Mouse (Mus musculus): ENCODE measurements at regions not wholly inside any gene's neighbourhood (a gene's known extent, or its start where the extent isn't known, plus 50 kb on each side); places are given as distances from the start of the nearest gene placed in this dataset.

- 60% methylated on average over 5 of the region's 5 CpGs for WGBS
- Histone ChIP-seq H3K36me3 (ENCODE audit: insufficient read depth, low read length) (no peaks in the 10 kb centered on the region), H3K4me1 (replicated peaks; ENCODE audit: insufficient read depth, low read length) (no peaks in the 10 kb centered on the region), H3K4me2 (ENCODE audit: low read length) (no peak overlapping the region), H3K9me3 (replicated peaks; ENCODE audit: low read length) (no peaks in the 10 kb centered on the region), H3K27ac (no peak overlapping the region), H3K4me3 (replicated peaks; ENCODE audit: low read depth, low read length) (no peak overlapping the region), H3K9ac (ENCODE audit: low read depth, low read length) (no peak overlapping the region), H3K27me3 (ENCODE audit: insufficient read depth, low read length) (no peaks in the 10 kb centered on the region)
- ATAC-seq (replicated peaks; ENCODE audit: low FRiP score, low read depth), result no peak
- TF ChIP-seq CTCF (IDR thresholded peaks at IDR 0.05; ENCODE audit: low read depth), result no peak
- peak; percentile 4 for DNase-seq (ENCODE audit: low spot score)
Observed at GRCm38 (mm10) chr1:183947066-183947465, 66.0 kb upstream of the Dusp10 start.

- Histone ChIP-seq H3K27ac (no peak overlapping the region), H3K4me2 (ENCODE audit: low read length) (no peak overlapping the region), H3K36me3 (ENCODE audit: insufficient read depth, low read length) (no peaks in the 10 kb centered on the region), H3K9ac (ENCODE audit: low read depth, low read length) (no peak overlapping the region), H3K4me1 (replicated peaks; ENCODE audit: insufficient read depth, low read length) (no peaks in the 10 kb centered on the region), H3K9me3 (replicated peaks; ENCODE audit: low read length) (no peaks in the 10 kb centered on the region), H3K4me3 (replicated peaks; ENCODE audit: low read depth, low read length) (no peak overlapping the region), H3K27me3 (ENCODE audit: insufficient read depth, low read length) (no peaks in the 10 kb centered on the region)
- WGBS, result 66% methylated on average over 4 of the region's 4 CpGs
- ATAC-seq (replicated peaks; ENCODE audit: low FRiP score, low read depth) (no peak), DNase-seq (ENCODE audit: low spot score) (no peak)
- TF ChIP-seq CTCF (IDR thresholded peaks at IDR 0.05; ENCODE audit: low read depth), result peak; percentile 21; the same call in 1 of the 2 replicates
Observed at GRCm38 (mm10) chr1:183949205-183949604, 63.9 kb upstream of the Dusp10 start.

- no peak for ATAC-seq (replicated peaks; ENCODE audit: low FRiP score, low read depth)
- H3K27me3 ChIP-seq (ENCODE audit: insufficient read depth, low read length), result no peaks in the 10 kb centered on the region
- H3K4me2 ChIP-seq (ENCODE audit: low read length), result no peak overlapping the region
- H3K36me3 ChIP-seq (ENCODE audit: insufficient read depth, low read length), result no peaks in the 10 kb centered on the region
- no peak for TF ChIP-seq CTCF (IDR thresholded peaks at IDR 0.05; ENCODE audit: low read depth)
- no peak overlapping the region for H3K9ac ChIP-seq (ENCODE audit: low read depth, low read length)
- no peaks in the 10 kb centered on the region for H3K9me3 ChIP-seq (replicated peaks; ENCODE audit: low read length)
- DNase-seq (ENCODE audit: low spot score), result no peak
- H3K4me3 ChIP-seq (replicated peaks; ENCODE audit: low read depth, low read length), result no peak overlapping the region
- no peak overlapping the region for H3K27ac ChIP-seq
- H3K4me1 ChIP-seq (replicated peaks; ENCODE audit: insufficient read depth, low read length), result no peaks in the 10 kb centered on the region
- 92% methylated on average over 2 of the region's 2 CpGs for WGBS
Observed at GRCm38 (mm10) chr1:183954086-183954485, 59.0 kb upstream of the Dusp10 start.

GRCm38 (mm10) chr1:183956391-183956790, 56.7 kb upstream of the Dusp10 start:
- no peaks in the 10 kb centered on the region for H3K36me3 ChIP-seq (ENCODE audit: insufficient read depth, low read length)
- ATAC-seq (replicated peaks; ENCODE audit: low FRiP score, low read depth) (no peak), DNase-seq (ENCODE audit: low spot score) (no peak)
- no peaks in the 10 kb centered on the region for H3K9me3 ChIP-seq (replicated peaks; ENCODE audit: low read length)
- no peak overlapping the region for H3K27ac ChIP-seq
- H3K9ac ChIP-seq (ENCODE audit: low read depth, low read length), result no peak overlapping the region
- H3K4me2 ChIP-seq (ENCODE audit: low read length), result no peak overlapping the region
- no peak overlapping the region for H3K4me3 ChIP-seq (replicated peaks; ENCODE audit: low read depth, low read length)
- no peak for TF ChIP-seq CTCF (IDR thresholded peaks at IDR 0.05; ENCODE audit: low read depth)
- H3K4me1 ChIP-seq (replicated peaks; ENCODE audit: insufficient read depth, low read length), result no peaks in the 10 kb centered on the region
- 80% methylated on average over 3 of the region's 3 CpGs for WGBS
- H3K27me3 ChIP-seq (ENCODE audit: insufficient read depth, low read length), result no peaks in the 10 kb centered on the region

- Histone ChIP-seq H3K36me3 (ENCODE audit: insufficient read depth, low read length) (no peaks in the 10 kb centered on the region), H3K9me3 (replicated peaks; ENCODE audit: low read length) (no peaks in the 10 kb centered on the region), H3K27me3 (ENCODE audit: insufficient read depth, low read length) (no peaks in the 10 kb centered on the region), H3K4me3 (replicated peaks; ENCODE audit: low read depth, low read length) (no peak overlapping the region), H3K9ac (ENCODE audit: low read depth, low read length) (no peak overlapping the region), H3K4me2 (ENCODE audit: low read length) (no peak overlapping the region), H3K27ac (no peak overlapping the region), H3K4me1 (replicated peaks; ENCODE audit: insufficient read depth, low read length) (no peaks in the 10 kb centered on the region)
- ATAC-seq (replicated peaks; ENCODE audit: low FRiP score, low read depth) (no peak), DNase-seq (ENCODE audit: low spot score) (no peak)
- WGBS, result 72% methylated on average over 2 of the region's 2 CpGs
- no peak for TF ChIP-seq CTCF (IDR thresholded peaks at IDR 0.05; ENCODE audit: low read depth)
Observed at GRCm38 (mm10) chr1:183961383-183961782, 51.7 kb upstream of the Dusp10 start.

- Histone ChIP-seq H3K4me3 (replicated peaks; ENCODE audit: low read depth, low read length) (no peak overlapping the region), H3K27ac (no peak overlapping the region), H3K4me1 (replicated peaks; ENCODE audit: insufficient read depth, low read length) (no peaks in the 10 kb centered on the region), H3K9me3 (replicated peaks; ENCODE audit: low read length) (no peaks in the 10 kb centered on the region), H3K4me2 (ENCODE audit: low read length) (no peak overlapping the region), H3K27me3 (ENCODE audit: insufficient read depth, low read length) (no peaks in the 10 kb centered on the region), H3K36me3 (ENCODE audit: insufficient read depth, low read length) (no peaks in the 10 kb centered on the region), H3K9ac (ENCODE audit: low read depth, low read length) (no peak overlapping the region)
- TF ChIP-seq CTCF (IDR thresholded peaks at IDR 0.05; ENCODE audit: low read depth), result no peak
- ATAC-seq (replicated peaks; ENCODE audit: low FRiP score, low read depth) (no peak), DNase-seq (ENCODE audit: low spot score) (no peak)
- WGBS, result 73% methylated on average over 2 of the region's 2 CpGs
Observed at GRCm38 (mm10) chr1:183962486-183962885, 50.6 kb upstream of the Dusp10 start.

- H3K4me2 ChIP-seq (ENCODE audit: low read length), result no peak overlapping the region
- no peaks in the 10 kb centered on the region for H3K4me1 ChIP-seq (replicated peaks; ENCODE audit: insufficient read depth, low read length)
- H3K27me3 ChIP-seq (ENCODE audit: insufficient read depth, low read length), result no peaks in the 10 kb centered on the region
- H3K27ac ChIP-seq, result no peak overlapping the region
- no peaks in the 10 kb centered on the region for H3K9me3 ChIP-seq (replicated peaks; ENCODE audit: low read length)
- no peak for TF ChIP-seq CTCF (IDR thresholded peaks at IDR 0.05; ENCODE audit: low read depth)
- DNase-seq (ENCODE audit: low spot score), result no peak
- no peaks in the 10 kb centered on the region for H3K36me3 ChIP-seq (ENCODE audit: insufficient read depth, low read length)
- WGBS, result 84% methylated on average over 4 of the region's 4 CpGs
- ATAC-seq (replicated peaks; ENCODE audit: low FRiP score, low read depth), result no peak
- no peak overlapping the region for H3K4me3 ChIP-seq (replicated peaks; ENCODE audit: low read depth, low read length)
- no peak overlapping the region for H3K9ac ChIP-seq (ENCODE audit: low read depth, low read length)
Observed at GRCm38 (mm10) chr1:183963286-183963685, 49.8 kb upstream of the Dusp10 start.
